Mouse (Mus musculus): ENCODE measurements at regions not wholly inside any gene's neighbourhood (a gene's known extent, or its start where the extent isn't known, plus 50 kb on each side); places are given as distances from the start of the nearest gene placed in this dataset.

- no peak for TF ChIP-seq POLR2A (IDR thresholded peaks at IDR 0.05; ENCODE audit: low read depth, low read length)
- TF ChIP-seq CTCF (conservative IDR thresholded peaks at IDR 0.05; ENCODE audit: insufficient read depth, insufficient read length, low read depth, low read length): no peak
These were observed 220.2 kb upstream of the Zfp507 start for GRCm38 (mm10) chr7:36023015-36023414.
